Mouse (Mus musculus): ENCODE data around the gene Rab6b. TPM values are rescaled to one million over a fixed set of nuclear protein-coding genes. Genes with fewer than 3 reads are reported as not detected.

Gene Rab6b
- polyA plus RNA-seq, 1 experiment from 2014 or later = 1.0 TPM

DNA sequence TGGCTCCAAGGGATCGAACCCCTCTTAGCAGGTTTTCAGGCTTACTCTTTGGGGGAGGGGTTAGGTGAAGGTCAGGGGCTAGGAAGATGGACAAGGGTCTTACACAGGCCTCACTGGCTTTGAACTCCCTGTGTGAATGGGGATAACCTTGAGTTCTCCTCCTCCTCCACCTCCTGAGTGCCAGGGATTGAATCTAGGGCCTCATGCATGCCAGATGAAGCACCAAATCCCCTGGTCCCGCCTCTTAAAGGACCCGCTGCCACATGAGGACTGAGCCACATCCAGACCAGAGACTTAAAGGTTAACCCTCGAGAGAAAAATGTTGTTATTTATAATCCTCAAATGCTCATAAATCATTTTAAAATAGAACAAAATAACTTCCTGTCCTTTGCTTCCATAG, 5.4 kb downstream of the Rab6b start:
- Histone ChIP-seq H3K4me1 (ENCODE audit: control insufficient read depth in 2 of 2, insufficient read depth in 2 of 2, low read length in 2 of 2) (peaks cover 4 to 12% of the 10 kb centered on the region in 2 experiments; a peak in 3 of 4 replicates), H3K9ac (ENCODE audit: low read length) (no peak overlapping the region), H3K9me3 (ENCODE audit: control insufficient read depth, low read length) (no peaks in the 10 kb centered on the region), H3K27me3 (ENCODE audit: control insufficient read depth, insufficient read depth, low read length) (peaks cover 39% of the 10 kb centered on the region), H3K36me3 (ENCODE audit: control insufficient read depth, insufficient read depth, low read length) (no peaks in the 10 kb centered on the region), H3K4me3 (ENCODE audit: control insufficient read depth in 1 of 2, insufficient read depth in 1 of 2, low read depth in 1 of 2, low read length in 2 of 2) (no peak overlapping the region), H3K4me2 (ENCODE audit: low read length) (no peak overlapping the region), H3K27ac (replicated peaks in 1 of 2; ENCODE audit: control insufficient read depth in 1 of 2, insufficient read depth in 1 of 2, low read depth in 2 of 2, low read length in 2 of 2) (no peak overlapping the region)
- ATAC-seq (ENCODE audit: insufficient number of reproducible peaks, insufficient read depth, low FRiP score, low read depth) = no peak
- WGBS = 74% methylated on average over 4 of the region's 4 CpGs

DNA sequence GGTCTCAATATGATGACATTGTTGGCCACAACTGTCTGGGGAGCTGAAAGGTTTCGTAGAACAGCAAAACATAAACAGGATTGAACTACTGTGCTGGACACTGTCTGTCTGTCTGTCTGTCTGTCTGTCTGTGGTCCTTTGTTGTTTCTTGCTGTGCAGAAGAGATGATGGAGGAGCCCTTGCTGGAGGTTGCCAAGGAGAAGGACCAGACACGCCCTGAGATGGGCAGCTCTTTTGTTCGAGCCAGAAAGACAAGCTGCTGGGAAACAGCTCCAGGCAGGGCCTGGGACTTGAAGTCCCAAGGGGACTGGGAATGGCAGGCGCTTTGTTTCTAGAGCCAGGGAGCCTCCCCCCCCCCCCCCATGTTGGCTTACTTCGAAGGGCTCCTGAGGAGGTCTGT, 5.9 kb downstream of the Rab6b start:
- Histone ChIP-seq H3K4me2 (ENCODE audit: low read length) (no peak overlapping the region), H3K9ac (ENCODE audit: low read length) (no peak overlapping the region), H3K27me3 (ENCODE audit: control insufficient read depth, insufficient read depth, low read length) (peaks cover 34% of the 10 kb centered on the region), H3K9me3 (ENCODE audit: control insufficient read depth, low read length) (no peaks in the 10 kb centered on the region), H3K4me3 (ENCODE audit: control insufficient read depth in 1 of 2, insufficient read depth in 1 of 2, low read depth in 1 of 2, low read length in 2 of 2) (no peak overlapping the region), H3K36me3 (ENCODE audit: control insufficient read depth, insufficient read depth, low read length) (no peaks in the 10 kb centered on the region), H3K4me1 (ENCODE audit: control insufficient read depth in 2 of 2, insufficient read depth in 2 of 2, low read length in 2 of 2) (peaks cover 3 to 6% of the 10 kb centered on the region in 2 experiments; a peak in 3 of 4 replicates), H3K27ac (replicated peaks in 1 of 2; ENCODE audit: control insufficient read depth in 1 of 2, insufficient read depth in 1 of 2, low read depth in 2 of 2, low read length in 2 of 2) (no peak overlapping the region)
- WGBS = 70% methylated on average over 5 of the region's 5 CpGs
- ATAC-seq (ENCODE audit: insufficient number of reproducible peaks, insufficient read depth, low FRiP score, low read depth) = no peak

DNA sequence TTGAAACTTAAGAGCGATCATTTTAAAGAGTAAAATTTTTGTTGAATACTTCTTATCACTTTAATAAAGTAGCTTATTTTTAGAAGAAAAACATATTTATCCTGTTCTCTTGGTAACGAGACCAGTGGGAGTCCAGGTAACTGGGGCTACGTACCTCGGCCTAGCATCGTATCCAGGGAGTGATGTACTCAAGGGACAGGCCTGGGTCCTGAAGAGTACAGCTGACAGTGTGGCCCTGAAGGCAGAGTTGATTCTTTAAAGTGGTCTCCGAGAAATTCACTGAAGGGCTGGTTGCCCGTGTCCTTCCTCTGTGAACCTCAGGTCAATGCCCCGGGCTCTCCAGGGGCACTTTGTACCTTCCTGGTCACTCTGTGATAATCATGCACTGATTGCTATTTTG, 6.4 kb downstream of the Rab6b start:
- no peak for ATAC-seq (ENCODE audit: insufficient number of reproducible peaks, insufficient read depth, low FRiP score, low read depth)
- Histone ChIP-seq H3K27ac (replicated peaks in 1 of 2; ENCODE audit: control insufficient read depth in 1 of 2, insufficient read depth in 1 of 2, low read depth in 2 of 2, low read length in 2 of 2) (no peak overlapping the region), H3K4me1 (ENCODE audit: control insufficient read depth in 2 of 2, insufficient read depth in 2 of 2, low read length in 2 of 2) (peaks cover 0 to 2% of the 10 kb centered on the region in 2 experiments; a peak in 2 of 4 replicates), H3K4me3 (ENCODE audit: control insufficient read depth in 1 of 2, insufficient read depth in 1 of 2, low read depth in 1 of 2, low read length in 2 of 2) (no peak overlapping the region), H3K36me3 (ENCODE audit: control insufficient read depth, insufficient read depth, low read length) (no peaks in the 10 kb centered on the region), H3K27me3 (ENCODE audit: control insufficient read depth, insufficient read depth, low read length) (peaks cover 30% of the 10 kb centered on the region), H3K9ac (ENCODE audit: low read length) (no peak overlapping the region), H3K4me2 (ENCODE audit: low read length) (no peak overlapping the region), H3K9me3 (ENCODE audit: control insufficient read depth, low read length) (no peaks in the 10 kb centered on the region)
- WGBS = 85% methylated on average over 8 of the region's 8 CpGs

DNA sequence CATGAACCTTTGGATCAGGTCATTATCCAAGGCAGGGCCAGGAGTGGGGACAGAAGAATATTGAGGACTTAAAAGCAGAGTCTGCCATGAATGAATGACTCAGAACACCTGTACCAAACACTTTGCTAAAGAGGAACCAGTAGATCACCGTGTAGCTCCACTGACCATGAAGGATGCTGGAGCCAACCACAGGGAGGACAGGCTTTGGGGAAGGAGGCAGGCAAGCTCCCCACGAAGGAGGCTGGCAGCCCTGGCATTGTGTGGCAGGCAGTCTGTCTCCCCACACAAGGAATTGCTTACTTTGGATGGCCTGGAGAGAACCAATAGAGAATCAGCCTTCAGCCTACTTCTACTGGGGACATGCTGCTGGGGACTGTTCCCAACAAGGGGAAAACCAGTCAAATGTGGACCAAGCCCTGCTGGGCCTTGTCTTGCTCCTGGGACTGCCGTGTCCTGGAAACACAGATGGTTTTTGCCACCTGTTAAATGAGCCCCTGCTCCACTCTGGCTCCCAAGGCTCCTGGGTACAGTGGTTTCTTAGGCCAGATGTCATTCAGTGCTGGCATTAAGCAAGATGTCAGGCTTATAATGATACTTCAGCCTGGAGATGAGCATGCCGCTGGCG, 7.2 kb downstream of the Rab6b start:
- Histone ChIP-seq H3K4me1 (ENCODE audit: control insufficient read depth in 2 of 2, insufficient read depth in 2 of 2, low read length in 2 of 2) (no peaks in the 10 kb centered on the region), H3K9ac (ENCODE audit: low read length) (no peak overlapping the region), H3K4me3 (ENCODE audit: control insufficient read depth in 1 of 2, insufficient read depth in 1 of 2, low read depth in 1 of 2, low read length in 2 of 2) (no peak overlapping the region), H3K9me3 (ENCODE audit: control insufficient read depth, low read length) (no peaks in the 10 kb centered on the region), H3K27me3 (ENCODE audit: control insufficient read depth, insufficient read depth, low read length) (peaks cover 22% of the 10 kb centered on the region), H3K27ac (replicated peaks in 1 of 2; ENCODE audit: control insufficient read depth in 1 of 2, insufficient read depth in 1 of 2, low read depth in 2 of 2, low read length in 2 of 2) (no peak overlapping the region), H3K4me2 (ENCODE audit: low read length) (no peak overlapping the region), H3K36me3 (ENCODE audit: control insufficient read depth, insufficient read depth, low read length) (no peaks in the 10 kb centered on the region)
- ATAC-seq (ENCODE audit: insufficient number of reproducible peaks, insufficient read depth, low FRiP score, low read depth) = no peak
- 82% methylated on average over 5 of the region's 5 CpGs for WGBS

DNA sequence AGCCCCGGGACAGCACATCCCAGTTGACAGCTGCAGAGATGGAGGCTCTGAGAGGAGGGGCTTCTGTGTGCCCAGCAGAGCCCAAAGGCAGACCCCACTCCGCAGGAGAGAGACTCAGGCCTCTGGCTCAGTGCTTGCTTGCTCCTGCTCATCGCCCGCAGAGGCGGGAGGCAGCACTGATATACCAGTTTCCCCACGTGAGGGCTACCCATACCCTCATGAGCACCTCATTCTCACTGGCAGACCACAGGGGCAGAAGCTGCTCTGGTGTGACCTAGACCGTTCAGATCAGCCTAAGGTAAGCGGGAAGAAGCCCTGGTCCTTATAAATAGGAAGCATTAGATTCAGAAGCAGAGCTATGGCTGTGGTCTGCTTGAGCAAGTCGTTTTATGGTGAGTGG, 8.2 kb downstream of the Rab6b start:
- WGBS = 85% methylated on average over 9 of the region's 9 CpGs
- no peak overlapping the region for H3K9ac ChIP-seq (ENCODE audit: low read length)
- no peak overlapping the region for H3K4me3 ChIP-seq (ENCODE audit: control insufficient read depth in 1 of 2, insufficient read depth in 1 of 2, low read depth in 1 of 2, low read length in 2 of 2)
- H3K36me3 ChIP-seq (ENCODE audit: control insufficient read depth, insufficient read depth, low read length) = no peaks in the 10 kb centered on the region
- no peak for ATAC-seq (ENCODE audit: insufficient number of reproducible peaks, insufficient read depth, low FRiP score, low read depth)
- H3K27ac ChIP-seq (replicated peaks in 1 of 2; ENCODE audit: control insufficient read depth in 1 of 2, insufficient read depth in 1 of 2, low read depth in 2 of 2, low read length in 2 of 2) = no peak overlapping the region
- H3K4me2 ChIP-seq (ENCODE audit: low read length) = no peak overlapping the region
- no peaks in the 10 kb centered on the region for H3K9me3 ChIP-seq (ENCODE audit: control insufficient read depth, low read length)
- H3K27me3 ChIP-seq (ENCODE audit: control insufficient read depth, insufficient read depth, low read length) = peaks cover 11% of the 10 kb centered on the region; the same call in 1 of the 2 replicates
- no peaks in the 10 kb centered on the region for H3K4me1 ChIP-seq (ENCODE audit: control insufficient read depth in 2 of 2, insufficient read depth in 2 of 2, low read length in 2 of 2)

DNA sequence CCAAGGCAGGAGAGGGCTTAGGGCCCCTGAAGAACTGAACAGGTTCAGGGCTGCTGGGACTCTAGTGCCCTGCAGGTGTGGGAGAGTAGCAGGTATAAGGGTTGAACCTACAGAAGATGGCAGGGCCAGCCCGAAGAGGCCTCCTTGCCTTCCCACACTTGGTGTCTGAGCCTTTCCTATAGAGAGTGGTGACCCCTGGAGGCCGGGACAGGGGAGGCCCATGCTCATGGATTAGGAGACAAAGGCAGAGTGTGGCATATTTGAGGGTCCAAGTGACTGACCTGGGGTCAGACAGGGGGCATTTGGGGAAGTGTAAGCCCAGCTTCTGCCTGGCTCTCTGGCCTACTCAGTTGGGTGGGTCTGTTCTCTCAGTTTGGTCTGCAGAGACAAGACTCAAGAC, 8.6 kb downstream of the Rab6b start:
- no peaks in the 10 kb centered on the region for H3K4me1 ChIP-seq (ENCODE audit: control insufficient read depth in 2 of 2, insufficient read depth in 2 of 2, low read length in 2 of 2)
- peaks cover 7% of the 10 kb centered on the region; the same call in 1 of the 2 replicates for H3K27me3 ChIP-seq (ENCODE audit: control insufficient read depth, insufficient read depth, low read length)
- no peak overlapping the region for H3K27ac ChIP-seq (replicated peaks in 1 of 2; ENCODE audit: control insufficient read depth in 1 of 2, insufficient read depth in 1 of 2, low read depth in 2 of 2, low read length in 2 of 2)
- WGBS = 30% methylated on average over 2 of the region's 2 CpGs
- H3K4me2 ChIP-seq (ENCODE audit: low read length) = no peak overlapping the region
- H3K36me3 ChIP-seq (ENCODE audit: control insufficient read depth, insufficient read depth, low read length) = no peaks in the 10 kb centered on the region
- ATAC-seq (ENCODE audit: insufficient number of reproducible peaks, insufficient read depth, low FRiP score, low read depth) = no peak
- no peaks in the 10 kb centered on the region for H3K9me3 ChIP-seq (ENCODE audit: control insufficient read depth, low read length)
- H3K4me3 ChIP-seq (ENCODE audit: control insufficient read depth in 1 of 2, insufficient read depth in 1 of 2, low read depth in 1 of 2, low read length in 2 of 2) = no peak overlapping the region
- H3K9ac ChIP-seq (ENCODE audit: low read length) = no peak overlapping the region

DNA sequence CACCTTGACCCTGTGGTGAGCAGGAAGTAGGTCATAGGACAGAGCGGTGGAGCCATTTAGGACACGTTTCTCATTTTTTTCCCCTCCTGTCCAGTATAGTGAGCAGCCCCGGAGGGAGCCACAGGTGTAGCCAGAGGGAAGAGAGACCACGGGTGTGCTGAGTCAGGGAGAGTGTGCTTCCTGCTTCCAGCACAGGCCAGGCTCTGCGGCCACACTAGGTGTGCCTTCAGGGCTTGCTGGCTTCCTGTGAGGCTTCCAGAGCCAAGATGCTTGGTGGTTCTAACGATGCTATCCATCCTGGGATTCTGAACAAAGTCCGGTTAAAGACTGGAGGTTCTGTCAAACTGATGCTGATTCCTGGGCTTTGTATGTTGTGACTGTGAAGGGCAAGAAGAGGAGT, 10.0 kb downstream of the Rab6b start:
- no peak for ATAC-seq (ENCODE audit: insufficient number of reproducible peaks, insufficient read depth, low FRiP score, low read depth)
- H3K9me3 ChIP-seq (ENCODE audit: control insufficient read depth, low read length) = no peaks in the 10 kb centered on the region
- no peak overlapping the region for H3K4me2 ChIP-seq (ENCODE audit: low read length)
- H3K27me3 ChIP-seq (ENCODE audit: control insufficient read depth, insufficient read depth, low read length) = peaks cover 5% of the 10 kb centered on the region; the same call in 1 of the 2 replicates
- WGBS = 76% methylated on average over 7 of the region's 7 CpGs
- no peak overlapping the region for H3K4me3 ChIP-seq (ENCODE audit: control insufficient read depth in 1 of 2, insufficient read depth in 1 of 2, low read depth in 1 of 2, low read length in 2 of 2)
- H3K36me3 ChIP-seq (ENCODE audit: control insufficient read depth, insufficient read depth, low read length) = no peaks in the 10 kb centered on the region
- H3K9ac ChIP-seq (ENCODE audit: low read length) = no peak overlapping the region
- H3K27ac ChIP-seq (replicated peaks in 1 of 2; ENCODE audit: control insufficient read depth in 1 of 2, insufficient read depth in 1 of 2, low read depth in 2 of 2, low read length in 2 of 2) = no peak overlapping the region
- no peaks in the 10 kb centered on the region for H3K4me1 ChIP-seq (ENCODE audit: control insufficient read depth in 2 of 2, insufficient read depth in 2 of 2, low read length in 2 of 2)

DNA sequence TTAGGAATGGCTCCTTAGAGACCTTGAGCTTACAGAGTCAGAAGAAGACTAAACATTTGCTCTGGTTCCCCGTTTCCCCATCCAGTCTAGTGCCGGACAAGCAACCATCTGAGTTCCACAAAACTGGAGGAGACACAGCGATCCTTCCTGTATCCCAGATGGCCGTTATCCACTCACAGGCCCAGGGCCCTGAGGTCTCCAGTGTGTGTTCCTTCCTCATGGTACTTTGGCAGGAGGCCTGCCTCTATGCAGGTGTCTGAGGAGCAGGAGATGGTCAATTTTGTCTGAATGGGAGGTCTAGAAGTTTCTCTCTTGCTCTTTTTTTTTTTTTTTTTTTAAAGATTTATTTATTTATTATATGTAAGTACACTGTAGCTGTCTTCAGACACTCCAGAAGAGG, 13.2 kb downstream of the Rab6b start:
- 0 out of 2 replicates have a peak, but pooled peaks cover 5% of the 10 kb centered on the region for H3K27me3 ChIP-seq (ENCODE audit: control insufficient read depth, insufficient read depth, low read length)
- ATAC-seq (ENCODE audit: insufficient number of reproducible peaks, insufficient read depth, low FRiP score, low read depth) = no peak
- WGBS = 91% methylated on average over 4 of the region's 4 CpGs
- H3K4me2 ChIP-seq (ENCODE audit: low read length) = no peak overlapping the region
- no peaks in the 10 kb centered on the region for H3K9me3 ChIP-seq (ENCODE audit: control insufficient read depth, low read length)
- H3K9ac ChIP-seq (ENCODE audit: low read length) = no peak overlapping the region
- H3K4me1 ChIP-seq (ENCODE audit: control insufficient read depth in 2 of 2, insufficient read depth in 2 of 2, low read length in 2 of 2) = no peaks in the 10 kb centered on the region
- no peak overlapping the region for H3K27ac ChIP-seq (replicated peaks in 1 of 2; ENCODE audit: control insufficient read depth in 1 of 2, insufficient read depth in 1 of 2, low read depth in 2 of 2, low read length in 2 of 2)
- no peak overlapping the region for H3K4me3 ChIP-seq (ENCODE audit: control insufficient read depth in 1 of 2, insufficient read depth in 1 of 2, low read depth in 1 of 2, low read length in 2 of 2)
- no peaks in the 10 kb centered on the region for H3K36me3 ChIP-seq (ENCODE audit: control insufficient read depth, insufficient read depth, low read length)

All from heart, embryonic 14.5 days (tissue).